Mouse (Mus musculus) colon, adult 2 months (tissue): ENCODE measurements around the gene Krtap4-6. TPM values are rescaled to one million over a fixed set of nuclear protein-coding genes. Genes with fewer than 3 reads are reported as not detected.

Experiments
- polyA plus RNA-seq: library from polyadenylated mRNA; depleted of rRNA; stranded (reverse); fragments of >200 nt; gene quantifications from 2 replicates; pipeline ENCODE4 v1.2.3, GENCODE M21; 2012; rRNA removed

Gene Krtap4-6
- polyA plus RNA-seq, result not detected in 2 replicates

DNA sequence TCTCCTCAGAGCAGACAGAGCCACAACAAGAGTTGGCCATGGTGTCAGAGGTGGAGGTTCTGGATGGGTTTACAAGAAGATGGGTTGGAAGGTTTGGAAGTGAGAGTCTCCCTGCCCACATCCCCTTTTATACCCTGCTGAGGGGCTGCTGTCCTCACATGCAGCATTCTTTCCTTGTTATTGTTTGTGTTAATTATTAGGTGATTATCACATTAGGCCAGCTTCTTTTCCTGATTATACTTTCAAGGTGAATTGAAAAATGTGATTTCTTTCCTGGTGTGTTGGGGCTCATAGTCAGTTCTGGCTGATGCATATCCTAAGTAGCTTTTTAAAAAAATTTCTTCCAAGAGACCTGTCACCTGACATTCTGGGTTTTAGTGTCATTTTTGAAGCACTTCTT lies at the start of gene Krtap4-6:
TSS of gene Krtap4-6 (minus strand) at position 101 of the 400 bp plus-strand sequence.

DNA sequence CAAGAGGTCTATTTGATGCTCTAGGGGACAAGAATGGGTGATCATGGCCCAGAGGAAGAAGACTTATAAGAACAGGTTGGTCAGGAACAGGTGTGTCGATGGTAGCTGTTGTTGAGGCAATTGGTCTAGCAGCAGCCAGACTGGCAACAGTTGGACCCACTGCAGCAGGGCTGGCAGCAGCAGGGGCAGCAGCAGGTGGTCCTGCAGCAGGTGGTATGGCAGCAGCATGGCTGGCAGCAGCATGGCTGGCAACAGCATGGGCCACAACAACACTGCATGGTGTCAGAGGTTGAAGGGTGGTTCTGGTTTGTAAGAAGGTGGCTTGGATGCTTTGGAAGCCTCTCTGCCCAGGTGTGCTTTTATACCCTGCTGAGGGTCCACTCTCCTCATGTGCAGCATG lies 24.7 kb upstream of the Krtap4-6 start, which contains the start of gene Gm14190:
TSS of gene Gm14190 (minus strand) at position 278 of the 400 bp plus-strand sequence.

DNA sequence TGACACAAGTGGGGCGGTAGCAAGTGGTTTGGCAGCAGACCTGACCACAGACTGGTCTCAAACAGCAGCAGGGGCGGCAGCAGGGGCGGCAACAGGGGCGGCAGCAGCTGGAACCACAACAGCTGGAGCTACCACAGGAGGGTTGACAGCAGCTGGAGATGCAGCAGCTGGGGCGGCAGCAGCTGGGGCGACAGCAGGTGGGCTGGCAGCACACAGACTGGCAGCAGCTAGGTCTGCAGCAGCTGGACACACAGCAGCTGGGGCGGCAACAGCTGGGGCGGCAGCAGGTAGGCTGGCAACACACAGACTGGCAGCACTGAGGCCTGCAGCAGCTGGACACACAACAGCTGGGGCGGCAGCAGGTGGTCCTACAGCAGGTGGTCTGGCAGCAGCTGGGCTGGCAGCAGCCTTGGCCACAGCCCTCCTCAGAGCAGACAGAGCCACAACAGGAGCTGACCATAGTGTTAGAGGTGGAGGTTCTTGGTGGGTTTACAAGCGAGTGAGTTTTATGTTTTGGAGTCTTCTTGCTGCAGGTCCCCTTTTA lies 7.2 kb downstream of the Krtap4-6 start, which contains the start of gene Gm11563:
TSS of gene Gm11563 (minus strand) at position 494 of the 544 bp plus-strand sequence.

DNA sequence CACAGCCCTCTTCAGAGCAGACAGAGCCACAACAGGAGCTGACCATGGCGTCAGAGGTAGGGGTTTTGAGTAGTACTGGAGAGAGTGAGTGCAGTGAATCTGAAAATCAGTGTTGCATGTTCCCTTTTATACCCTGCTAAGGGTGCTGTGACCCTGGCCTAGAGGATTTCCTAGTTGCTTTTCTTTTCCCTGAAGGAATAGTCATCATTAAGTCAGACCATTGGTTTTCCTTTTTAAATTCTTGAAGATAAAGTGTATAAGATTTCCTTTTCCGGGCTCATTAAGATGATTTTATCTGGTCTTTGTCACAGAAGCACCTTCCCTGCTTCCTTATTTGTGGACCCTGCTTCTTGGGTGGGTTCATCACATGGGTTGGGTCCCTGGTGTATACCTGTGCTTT lies 15.6 kb downstream of the Krtap4-6 start, which contains the start of gene Gm11555:
TSS of gene Gm11555 (minus strand) at position 101 of the 400 bp plus-strand sequence.

DNA sequence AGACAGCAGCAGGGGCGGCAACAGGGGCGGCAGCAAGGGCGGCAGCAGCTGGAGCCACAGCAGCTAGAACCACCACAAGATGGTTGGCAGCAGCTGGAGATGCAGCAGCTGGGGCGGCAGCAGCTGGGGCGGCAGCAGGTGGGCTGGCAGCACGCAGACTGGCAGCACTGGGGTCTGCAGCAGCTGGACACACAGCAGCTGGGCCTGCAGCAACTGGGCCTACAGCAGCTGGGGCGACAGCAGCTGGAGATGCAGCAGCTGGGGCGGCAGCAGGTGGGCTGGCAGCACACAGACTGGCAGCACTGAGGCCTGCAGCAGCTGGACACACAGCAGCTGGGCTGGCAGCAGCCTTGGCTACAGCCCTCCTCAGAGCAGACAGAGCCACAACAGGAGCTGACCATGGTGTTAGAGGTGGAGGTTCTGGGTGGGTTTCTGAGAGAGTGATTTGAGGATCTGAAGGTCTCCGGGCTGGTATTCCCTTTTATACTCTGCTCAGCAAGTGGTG lies 22.1 kb downstream of the Krtap4-6 start, which contains the start of gene Krtap4-7:
TSS of gene Krtap4-7 (minus strand) at position 455 of the 505 bp plus-strand sequence.

DNA sequence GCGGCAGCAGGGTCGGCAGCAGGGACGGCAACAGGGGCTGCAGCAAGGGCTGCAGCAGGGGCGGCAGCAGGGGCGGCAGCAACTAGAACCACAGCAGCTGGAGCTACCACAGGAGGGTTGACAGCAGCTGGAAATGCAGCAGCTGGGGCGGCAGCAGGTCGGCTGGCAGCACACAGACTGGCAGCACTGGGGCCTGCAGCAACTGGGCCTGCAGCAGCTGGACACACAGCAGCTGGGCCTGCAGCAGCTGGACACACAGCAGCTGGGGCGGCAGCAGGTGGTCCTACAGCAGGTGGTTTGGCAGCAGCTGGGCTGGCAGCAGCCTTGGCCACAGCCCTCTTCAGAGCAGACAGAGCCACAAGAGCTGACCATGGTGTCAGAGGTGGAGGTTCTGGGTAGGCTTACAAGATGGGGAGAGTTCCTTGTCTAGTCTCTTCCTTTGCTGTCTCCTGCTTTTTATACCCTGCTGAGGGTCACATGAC lies 31.1 kb downstream of the Krtap4-6 start, which contains the start of gene Krtap4-2:
TSS of gene Krtap4-2 (minus strand) at position 432 of the 482 bp plus-strand sequence.

DNA sequence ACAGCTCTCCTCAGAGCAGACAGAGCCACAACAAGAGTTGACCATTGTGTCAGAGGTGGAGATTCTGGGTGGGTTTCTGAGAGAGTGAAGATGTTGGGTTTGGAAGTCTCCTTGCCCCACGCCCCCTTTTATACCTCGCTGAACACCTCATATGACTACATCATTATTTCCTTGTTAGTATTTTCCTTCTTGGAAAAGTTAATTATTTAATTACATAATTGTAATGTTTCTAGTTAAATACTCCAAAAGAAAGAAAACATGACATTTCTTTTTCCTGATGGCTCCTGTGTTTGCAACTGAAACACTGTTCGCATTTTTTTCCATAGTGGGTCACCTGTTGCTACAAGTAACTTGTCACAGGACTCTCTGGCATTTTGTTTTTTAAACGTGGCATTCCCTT lies 37.6 kb downstream of the Krtap4-6 start, which contains the start of gene Krtap4-1:
TSS of gene Krtap4-1 (minus strand) at position 101 of the 400 bp plus-strand sequence.

DNA sequence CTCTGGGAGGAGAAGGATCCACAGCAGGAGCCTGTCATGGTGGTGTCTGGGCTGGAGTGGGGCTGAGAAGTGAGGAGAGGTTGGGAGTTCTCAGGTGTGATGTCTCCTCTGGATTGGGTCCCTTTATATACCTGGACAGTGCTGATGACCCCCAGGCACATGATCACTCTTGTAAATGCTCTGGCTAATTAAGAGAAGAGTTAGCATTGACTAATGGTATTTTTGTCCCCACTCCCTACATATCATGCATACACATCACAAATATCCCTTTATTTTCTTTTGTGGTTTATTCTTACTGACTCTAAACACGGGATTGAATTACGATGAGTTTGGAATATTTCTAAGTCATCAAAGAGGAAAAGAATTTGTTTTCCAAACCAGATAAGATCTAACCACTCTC lies 45.4 kb downstream of the Krtap4-6 start, which contains the start of gene Gm11562:
TSS of gene Gm11562 (minus strand) at position 101 of the 400 bp plus-strand sequence.

Other genes with a start within 250 kb of the Krtap4-6 start
- 1.7 and 1.8 TPM in 2 replicates for gene Krt12, start 243.7 kb downstream of the Krtap4-6 start, polyA plus RNA-seq
- 244 and 256 TPM in 2 replicates for gene Krt20, start 227.8 kb downstream of the Krtap4-6 start, polyA plus RNA-seq
- 4.5 and 4.7 TPM in 2 replicates for gene Krt23, start 172.8 kb downstream of the Krtap4-6 start, polyA plus RNA-seq
- not detected in 2 replicates for gene Krt39, start 144.6 kb downstream of the Krtap4-6 start, polyA plus RNA-seq
- not detected in 2 replicates for gene Krt40, start 122.8 kb downstream of the Krtap4-6 start, polyA plus RNA-seq
- gene Krtap3-3, start 115.1 kb downstream of the Krtap4-6 start, polyA plus RNA-seq, result not detected in 2 replicates
- not detected in 2 replicates for gene Krtap3-2, start 109.1 kb downstream of the Krtap4-6 start, polyA plus RNA-seq
- not detected in 2 replicates for gene Gm11939, start 106.5 kb downstream of the Krtap4-6 start, polyA plus RNA-seq
- 3.7 and 4.5 TPM in 2 replicates for gene Krtap3-1, start 99.3 kb downstream of the Krtap4-6 start, polyA plus RNA-seq
- not detected in 2 replicates for gene Krtap1-5, start 84.9 kb downstream of the Krtap4-6 start, polyA plus RNA-seq
- not detected in 2 replicates for gene Krtap1-4, start 82.3 kb downstream of the Krtap4-6 start, polyA plus RNA-seq
- not detected in 2 replicates for gene Krtap1-3, start 74.6 kb downstream of the Krtap4-6 start, polyA plus RNA-seq
- not detected in 2 replicates for gene Krtap9-3, start 67.9 kb downstream of the Krtap4-6 start, polyA plus RNA-seq
- not detected in 2 replicates for gene Gm11938, start 62.7 kb downstream of the Krtap4-6 start, polyA plus RNA-seq
- gene Gm11937, start 55.8 kb downstream of the Krtap4-6 start, polyA plus RNA-seq, result not detected in 2 replicates
- gene Krtap2-4, start 51.1 kb downstream of the Krtap4-6 start, polyA plus RNA-seq, result not detected in 2 replicates
- 1.3 TPM in 1 of 2 replicates, not detected in the other for gene Gm11562, start 45.5 kb downstream of the Krtap4-6 start, polyA plus RNA-seq
- not detected in 2 replicates for gene Krtap4-1, start 37.7 kb downstream of the Krtap4-6 start, polyA plus RNA-seq
- gene Krtap4-2, start 30.9 kb downstream of the Krtap4-6 start, polyA plus RNA-seq, result not detected in 2 replicates
- gene Krtap4-7, start 21.9 kb downstream of the Krtap4-6 start, polyA plus RNA-seq, result not detected in 2 replicates
- not detected in 2 replicates for gene Gm11555, start 15.7 kb downstream of the Krtap4-6 start, polyA plus RNA-seq
- not detected in 2 replicates for gene Gm11563, start 7.0 kb downstream of the Krtap4-6 start, polyA plus RNA-seq
- not detected in 2 replicates for gene Gm14190, start 24.8 kb upstream of the Krtap4-6 start, polyA plus RNA-seq
- gene Gm14180, start 68.3 kb upstream of the Krtap4-6 start, polyA plus RNA-seq, result not detected in 2 replicates
- gene Gm11595, start 107.0 kb upstream of the Krtap4-6 start, polyA plus RNA-seq, result not detected in 2 replicates
- gene Krtap4-8, start 114.7 kb upstream of the Krtap4-6 start, polyA plus RNA-seq, result not detected in 2 replicates
- gene Krtap4-9, start 119.2 kb upstream of the Krtap4-6 start, polyA plus RNA-seq, result not detected in 2 replicates
- not detected in 2 replicates for gene Gm11596, start 127.5 kb upstream of the Krtap4-6 start, polyA plus RNA-seq
- 0.33 TPM in 1 of 2 replicates, not detected in the other for gene Gm11569, start 133.0 kb upstream of the Krtap4-6 start, polyA plus RNA-seq
- not detected in 2 replicates for gene Gm11554, start 138.5 kb upstream of the Krtap4-6 start, polyA plus RNA-seq
- gene Krtap4-13, start 143.9 kb upstream of the Krtap4-6 start, polyA plus RNA-seq, result not detected in 2 replicates
- gene Gm11564, start 149.7 kb upstream of the Krtap4-6 start, polyA plus RNA-seq, result not detected in 2 replicates
- gene 2300003K06Rik, start 172.1 kb upstream of the Krtap4-6 start, polyA plus RNA-seq, result not detected in 2 replicates
- gene Krtap4-16, start 185.6 kb upstream of the Krtap4-6 start, polyA plus RNA-seq, result 0.13 TPM in 1 of 2 replicates, not detected in the other
- not detected in 2 replicates for gene Gm11568, start 192.0 kb upstream of the Krtap4-6 start, polyA plus RNA-seq
- gene Gm11559, start 198.5 kb upstream of the Krtap4-6 start, polyA plus RNA-seq, result not detected in 2 replicates
- not detected in 2 replicates for gene Krtap9-1, start 207.4 kb upstream of the Krtap4-6 start, polyA plus RNA-seq
- not detected in 2 replicates for gene Gm11567, start 213.2 kb upstream of the Krtap4-6 start, polyA plus RNA-seq
- not detected in 2 replicates for gene Krtap31-1, start 242.0 kb upstream of the Krtap4-6 start, polyA plus RNA-seq
- not detected in 2 replicates for gene Gm11565, start 248.8 kb upstream of the Krtap4-6 start, polyA plus RNA-seq